Mouse (Mus musculus) cerebellum, adult 18-20 months (tissue): ENCODE measurements around the gene Nacc1.
A peak's percentile ranks its signal among the peaks of the same experiment; 100 is the strongest.
"Not testable (repeated sequence)": the region's sequence is repeated elsewhere in the genome, so short reads cannot be mapped to it uniquely, and the experiment has no call there.

Experiments
- DNase-seq, 2 experiments: peaks; one replicate each; pipeline ENCODE4 v3.0.0; 2021

Gene Nacc1

DNA sequence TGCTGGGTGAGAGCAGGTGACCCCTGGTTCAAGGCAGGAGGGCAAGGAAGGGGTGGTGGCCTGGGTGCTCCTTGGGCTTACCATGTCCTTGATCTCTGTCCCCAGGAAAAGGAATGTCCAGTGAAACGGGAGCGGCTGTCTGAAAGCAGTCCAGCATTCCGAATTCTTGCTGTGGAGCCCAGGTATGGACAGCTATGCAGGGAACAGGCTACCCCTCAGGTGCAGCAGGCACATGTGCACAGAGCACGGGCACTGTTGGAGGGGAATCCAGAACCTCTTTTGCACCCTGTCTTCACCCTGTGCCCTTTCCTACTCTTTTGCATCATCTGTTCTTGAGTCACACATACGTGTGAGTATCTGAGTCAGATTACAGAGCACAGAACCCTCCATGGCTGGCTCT, 10.6 kb upstream of the Nacc1 start:
- DNase-seq = no peak

DNA sequence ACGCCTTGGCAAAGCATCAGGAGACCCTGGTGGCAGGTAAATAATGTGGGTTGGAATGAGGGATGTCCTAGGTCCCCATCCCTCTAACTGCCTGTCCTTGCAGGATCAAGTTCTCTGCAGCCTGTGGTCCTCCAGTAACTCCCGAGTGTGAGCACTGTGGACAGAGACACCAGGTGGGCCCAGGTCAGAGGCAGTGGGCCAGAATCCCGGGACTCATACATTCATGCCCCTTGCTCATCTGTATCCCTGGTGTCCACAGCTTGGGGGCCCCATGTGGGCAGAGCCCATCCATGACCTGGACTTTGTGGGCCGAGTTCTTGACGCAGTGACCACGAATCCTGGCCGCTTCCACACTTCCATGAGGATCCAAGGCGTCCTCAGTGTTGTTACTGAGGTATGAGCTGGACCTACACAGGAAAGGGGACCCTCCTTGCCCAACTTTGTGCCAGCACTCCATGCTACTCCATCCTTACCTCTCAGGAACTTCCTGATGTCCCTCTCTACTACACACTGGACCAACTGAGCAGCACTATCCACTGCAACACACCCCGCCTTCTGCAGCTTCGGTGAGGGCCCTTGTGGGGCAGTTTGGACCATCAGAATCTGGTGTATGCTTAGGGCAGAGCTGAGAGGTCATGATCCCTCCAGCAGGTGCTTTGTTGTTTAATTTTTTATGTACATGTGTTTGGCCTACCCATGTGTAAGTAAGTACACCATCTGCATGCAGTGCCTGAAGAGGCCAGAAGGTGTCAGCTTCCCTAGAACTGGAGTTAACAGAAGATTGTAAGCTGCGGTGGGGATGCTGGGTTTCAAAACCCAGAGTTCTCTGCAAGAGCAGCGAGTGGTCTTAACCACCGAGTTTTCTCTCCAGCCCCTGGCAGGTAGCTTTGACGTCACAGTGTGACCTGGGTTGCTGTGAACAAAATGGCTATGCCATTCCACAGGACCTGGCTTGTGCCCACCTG, 9.8 kb upstream of the Nacc1 start:
- DNase-seq = peak in 1 of 2 experiments; percentile 53

DNA sequence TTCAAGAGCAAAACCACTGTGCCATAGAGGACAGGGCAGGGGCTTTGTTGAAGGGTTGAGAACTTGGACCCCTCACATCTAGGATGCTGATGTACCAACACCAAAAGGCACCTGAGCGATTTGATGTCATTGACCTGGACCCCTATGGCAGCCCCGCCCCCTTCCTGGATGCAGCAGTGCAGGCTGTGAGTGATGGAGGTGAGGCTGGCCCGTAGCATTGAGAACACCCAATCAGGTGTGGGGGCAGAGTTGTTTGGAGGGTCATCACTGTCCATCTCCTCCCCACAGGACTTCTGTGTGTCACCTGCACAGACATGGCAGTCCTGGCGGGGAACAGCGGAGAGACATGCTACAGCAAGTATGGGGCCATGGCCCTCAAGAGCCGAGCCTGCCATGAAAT, 7.5 kb upstream of the Nacc1 start:
- DNase-seq = no peak

DNA sequence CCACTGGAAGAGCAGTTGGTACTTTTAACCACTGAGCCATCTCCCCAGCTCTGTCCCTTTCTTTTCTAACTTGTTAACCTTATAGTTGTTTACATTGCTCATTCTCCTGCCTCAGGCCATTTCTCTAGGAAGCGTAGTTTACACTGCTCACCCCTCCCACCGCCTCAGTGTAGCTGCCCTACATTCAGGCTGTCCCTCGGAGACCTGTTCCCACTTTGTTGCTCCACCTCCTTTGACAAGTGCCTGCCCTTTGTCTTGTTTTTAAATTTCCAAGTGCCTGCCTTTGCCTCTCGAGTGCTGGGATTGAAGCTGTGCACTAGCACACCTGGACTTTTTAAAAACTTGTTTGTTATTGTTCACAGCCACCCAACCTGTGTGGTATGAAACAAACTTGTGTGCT, 5.7 kb upstream of the Nacc1 start:
- DNase-seq = no peak

DNA sequence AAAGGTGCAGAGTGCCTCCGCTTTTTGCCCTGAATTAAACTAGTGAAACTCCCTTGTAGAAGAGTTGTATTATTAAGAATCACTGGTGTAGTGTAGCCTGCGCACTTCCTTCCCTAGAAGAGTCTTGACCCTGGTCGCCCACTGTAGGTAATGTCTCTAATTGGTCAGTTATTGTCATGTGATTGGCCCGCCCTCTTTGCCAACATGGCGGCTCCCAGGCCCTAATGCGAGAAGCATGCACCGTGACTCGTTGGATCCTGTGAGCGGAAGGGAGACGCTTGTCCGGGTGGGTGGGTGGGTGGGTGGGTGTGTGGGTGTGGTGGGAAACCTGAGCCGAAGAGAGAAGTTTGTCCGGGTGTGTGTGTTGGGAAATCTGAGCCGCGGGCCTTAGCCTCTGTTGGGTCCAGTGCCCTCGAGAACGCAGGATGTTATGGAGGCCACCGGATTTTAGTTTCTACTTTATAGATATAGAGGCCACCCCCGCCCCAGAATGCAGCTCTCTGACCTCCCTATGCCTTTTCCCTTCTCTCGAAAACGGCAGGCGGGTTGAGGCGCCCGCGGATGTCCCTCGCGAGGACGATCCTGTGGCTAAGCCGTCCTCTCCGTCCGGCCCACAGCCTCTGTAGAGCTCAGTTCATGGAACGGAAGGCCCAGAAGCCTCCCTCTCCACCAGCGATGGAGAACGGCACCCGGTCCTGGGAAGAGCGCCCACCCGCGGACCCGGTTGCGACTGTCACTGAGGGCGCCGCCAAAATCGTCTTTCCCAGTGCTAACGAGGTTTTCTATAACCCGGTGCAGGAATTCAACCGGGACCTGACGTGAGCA, 1.6 kb upstream of the Nacc1 start:
- peak; percentile 93 to 95 for DNase-seq

DNA sequence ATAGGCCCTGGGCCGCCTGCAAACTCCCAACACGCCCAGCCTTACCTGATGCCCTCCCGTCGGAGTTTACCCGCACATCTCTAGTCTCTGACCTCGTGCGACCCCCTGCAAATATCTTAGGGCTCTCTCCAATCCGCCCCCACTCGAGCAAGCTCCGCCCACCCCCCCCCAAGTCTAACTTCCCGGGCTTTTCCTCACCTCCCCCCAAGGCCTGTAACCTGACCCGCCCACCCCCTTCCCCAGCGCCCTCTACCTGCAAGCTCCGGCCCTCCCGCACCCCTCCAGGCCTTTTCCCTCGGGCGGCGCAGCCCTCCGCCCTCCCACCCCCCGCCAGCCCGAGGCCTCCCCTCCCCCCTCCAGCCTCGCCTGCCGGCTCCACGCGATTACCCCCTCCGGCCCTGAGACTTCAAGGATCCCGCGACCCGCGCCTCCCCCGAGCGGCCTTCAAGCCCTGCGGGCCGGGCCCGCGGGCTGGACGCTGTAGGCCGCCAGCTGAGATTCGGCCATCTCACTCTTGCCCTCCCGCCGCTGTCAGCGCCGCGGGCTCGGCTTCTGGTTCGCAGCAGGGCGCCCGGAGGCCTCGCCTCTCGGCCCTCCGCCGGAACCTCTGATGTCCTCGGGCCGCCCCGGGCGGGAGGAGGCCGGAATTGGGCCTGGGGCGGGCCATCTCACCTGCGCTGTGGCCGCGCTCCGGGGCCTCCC, 508 bp downstream of the Nacc1 start:
- no peak for DNase-seq

DNA sequence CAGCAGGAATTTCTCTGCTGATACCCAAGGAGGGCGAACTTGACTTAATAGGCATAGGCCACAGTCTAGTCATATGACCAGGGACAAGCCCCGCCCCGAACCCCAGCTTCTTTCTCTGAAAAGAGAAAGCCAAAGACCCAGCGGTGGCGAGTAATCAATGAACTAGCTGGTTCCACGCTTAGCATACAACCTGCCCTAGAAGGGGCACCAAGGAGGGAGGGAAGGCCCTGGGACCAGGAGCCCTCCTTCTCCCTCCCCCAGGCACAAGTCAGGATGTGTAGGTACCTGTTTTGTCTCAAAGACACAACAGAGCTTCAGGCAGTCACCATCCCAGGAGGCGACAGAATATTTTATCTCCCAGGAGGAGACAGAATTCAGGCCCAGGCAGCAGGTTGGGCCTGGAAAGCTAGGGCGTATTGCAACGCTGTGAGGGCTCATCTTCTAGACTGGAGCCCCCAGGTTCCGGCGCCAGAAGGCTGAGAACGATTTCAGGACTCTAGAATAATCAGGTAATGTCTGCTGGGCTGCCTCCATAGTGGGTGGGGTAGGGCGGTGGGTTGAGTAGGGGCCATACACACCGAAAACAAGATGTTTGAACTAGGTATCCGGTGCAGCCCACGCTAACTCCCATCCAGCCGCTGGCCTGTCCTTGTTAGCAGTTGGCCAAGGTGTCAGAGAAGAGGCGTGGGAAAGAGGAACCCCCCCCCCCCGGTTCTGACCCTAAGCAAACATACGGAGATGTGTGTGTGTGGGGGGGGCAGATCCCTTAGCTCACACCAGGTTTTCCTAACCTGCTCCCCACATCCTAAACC, 1.3 kb downstream of the Nacc1 start, which contains the start of gene Trmt1:
Gene Trmt1, plus strand, starts transcription at position 117 of the 812 bp plus-strand sequence.
- DNase-seq = peak in 1 of 2 experiments; percentile 50

DNA sequence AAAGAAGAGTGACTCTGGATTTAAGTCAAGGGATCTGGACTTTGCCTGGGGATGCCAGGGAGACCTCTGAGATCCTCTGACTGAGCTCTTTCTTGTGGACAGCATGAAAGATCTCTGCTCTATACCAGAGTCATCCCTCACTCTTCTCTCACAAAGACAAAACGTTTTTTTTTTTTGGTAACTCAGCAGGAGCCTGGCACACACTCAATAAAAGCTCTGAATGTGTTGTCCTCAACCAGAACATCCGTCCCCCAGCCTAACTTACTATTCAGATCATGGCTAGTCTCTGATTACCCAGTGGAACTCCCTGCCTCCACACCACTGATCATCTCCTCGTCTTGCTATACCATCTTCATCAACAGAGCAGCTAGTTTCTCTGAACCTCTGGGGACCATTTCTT, 3.1 kb downstream of the Nacc1 start:
- DNase-seq = no peak

DNA sequence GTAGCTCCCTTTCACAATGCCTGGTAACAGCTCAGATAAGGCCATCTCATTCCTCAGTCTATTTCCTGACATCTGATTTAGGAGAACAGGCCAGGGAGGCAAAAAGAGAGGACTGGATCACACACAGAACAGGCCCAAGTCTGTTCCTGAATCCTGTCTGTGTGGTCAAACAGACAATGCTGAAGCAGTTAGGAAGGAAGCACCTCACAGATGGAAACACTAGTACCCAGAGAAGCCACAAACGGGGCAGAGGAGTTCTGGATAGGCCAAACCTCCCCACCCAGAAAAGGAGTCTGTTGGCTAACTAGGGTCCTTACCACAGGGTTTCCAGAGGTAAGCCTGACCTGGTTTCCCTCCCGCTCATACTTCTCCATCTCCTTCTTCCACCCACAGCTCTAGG, 5.4 kb downstream of the Nacc1 start:
- DNase-seq = no peak

DNA sequence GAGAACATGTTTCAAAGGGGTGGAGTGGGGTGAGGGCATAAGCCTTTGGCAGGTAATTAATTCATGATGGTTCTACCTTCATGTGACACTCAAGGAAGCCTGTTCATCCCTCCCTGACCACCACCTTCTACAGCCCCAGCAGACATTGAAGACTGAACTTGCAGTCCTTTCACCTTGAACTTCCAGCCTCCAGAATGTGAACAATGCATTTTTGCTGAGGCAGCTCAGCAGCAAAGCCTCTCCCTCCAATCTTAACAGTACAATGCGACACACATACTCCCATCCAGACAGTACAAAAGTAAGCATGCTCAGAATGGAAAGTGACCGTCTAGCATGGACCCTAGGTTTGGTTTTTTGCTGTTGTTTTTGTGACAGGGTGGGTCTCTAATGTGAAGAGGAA, 6.2 kb downstream of the Nacc1 start:
- no peak for DNase-seq

DNA sequence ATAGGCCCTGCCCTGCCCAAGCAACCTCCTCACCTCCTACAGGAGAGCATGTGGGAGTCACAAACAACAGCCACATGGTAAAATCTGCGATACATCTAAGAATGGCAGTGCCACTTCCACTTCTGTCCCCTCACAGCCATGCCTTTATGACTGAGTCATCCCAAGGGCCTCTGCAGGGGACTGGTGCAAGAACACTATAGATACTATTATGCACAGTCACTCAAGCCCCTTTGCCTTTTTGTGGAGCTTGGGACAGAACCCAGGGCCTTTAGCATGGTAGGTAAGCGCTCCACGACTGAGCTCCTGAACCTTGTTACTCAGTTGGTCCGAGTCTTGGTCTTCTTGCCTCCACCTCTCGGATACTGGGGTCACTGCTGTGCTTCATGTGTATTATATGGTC, 10.4 kb downstream of the Nacc1 start:
- no peak for DNase-seq

DNA sequence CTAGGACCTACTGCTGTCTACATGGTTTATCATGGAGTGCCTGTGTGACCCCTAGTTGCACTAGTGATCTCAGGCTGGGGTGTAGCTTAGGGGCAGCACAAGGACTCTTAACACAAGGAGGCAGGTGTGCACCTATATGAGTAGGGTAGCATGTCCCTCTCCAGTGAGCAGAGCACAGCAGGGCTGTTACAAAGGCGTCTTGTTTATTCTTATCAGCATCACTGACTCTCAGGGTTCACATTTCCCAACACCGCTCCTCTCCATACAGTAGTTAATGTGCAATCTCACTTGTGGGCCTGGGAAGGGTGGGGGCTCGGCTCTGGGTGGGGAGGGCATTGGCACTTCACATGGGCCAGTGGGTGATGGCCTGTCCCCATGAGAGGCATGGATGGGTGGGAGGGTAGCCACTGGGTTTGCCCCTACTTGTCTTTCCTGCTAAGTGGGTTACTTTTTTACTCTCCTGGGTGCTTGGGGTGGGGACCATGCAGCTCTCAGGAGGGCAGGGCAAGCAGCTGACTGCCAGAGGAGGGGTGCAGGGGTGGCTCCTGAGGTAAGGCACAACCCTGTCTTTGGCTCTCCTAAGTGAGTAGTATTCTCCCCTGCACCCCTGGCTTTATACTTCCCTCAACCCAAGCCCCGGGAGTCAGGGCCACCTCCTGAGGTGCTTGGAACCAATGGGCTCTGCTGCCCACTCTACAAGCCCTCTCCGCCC, 17.2 kb downstream of the Nacc1 start:
- not testable (repeated sequence) for DNase-seq

DNA sequence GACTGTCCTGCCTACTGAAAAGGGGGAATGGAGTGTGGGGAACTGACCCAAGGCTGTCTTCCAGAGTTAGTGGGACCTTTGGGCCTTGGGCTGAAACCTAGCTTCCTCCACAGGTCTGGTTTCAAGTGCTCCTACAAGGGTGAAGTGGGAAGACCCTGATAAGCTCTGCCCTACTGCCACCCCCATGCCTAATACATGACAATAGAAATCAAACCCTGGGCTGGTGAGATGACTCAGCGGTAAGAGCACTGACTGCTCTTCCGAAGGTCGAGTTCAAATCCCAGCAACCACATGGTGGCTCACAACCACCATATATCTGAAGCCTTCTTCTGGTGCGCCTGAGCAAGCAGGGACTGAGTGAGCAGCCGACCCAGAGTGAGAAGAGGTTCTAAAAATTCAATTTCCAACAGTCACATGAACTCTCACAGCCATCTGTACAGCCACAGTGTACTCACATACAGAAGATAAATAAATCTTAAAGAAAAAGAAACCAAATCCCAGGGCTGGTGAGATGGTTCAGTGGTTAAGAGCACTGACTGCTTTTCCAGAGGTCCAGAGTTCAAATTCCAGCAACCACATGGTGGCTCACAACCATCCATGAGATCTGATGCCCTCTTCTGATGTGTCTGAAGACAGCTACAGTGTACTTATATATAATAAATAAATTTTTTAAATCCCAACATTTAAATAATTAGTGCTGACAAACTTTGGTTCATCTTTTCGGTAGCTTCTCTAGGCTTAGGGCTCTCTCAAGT, 18.8 kb downstream of the Nacc1 start:
- no peak for DNase-seq

DNA sequence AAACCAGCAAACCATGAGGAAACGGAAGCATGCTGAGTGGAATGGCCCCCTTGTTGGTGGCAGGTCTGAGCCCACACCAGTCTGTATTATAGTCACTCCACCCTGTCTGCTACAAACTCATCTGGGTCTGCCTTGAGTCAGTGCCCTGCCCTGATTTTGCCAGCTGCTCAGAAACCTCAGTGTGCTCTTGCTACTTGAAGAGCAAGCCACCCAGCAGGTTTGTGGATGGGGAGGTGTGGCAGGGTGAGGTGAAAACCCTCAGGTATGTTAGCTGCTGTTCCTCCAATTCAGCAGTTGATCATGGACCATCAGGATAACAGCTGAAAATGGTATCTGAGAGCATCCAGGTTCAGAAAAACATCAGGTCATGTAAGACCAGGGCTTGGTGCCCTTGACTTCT, 19.6 kb downstream of the Nacc1 start:
- no peak for DNase-seq

DNA sequence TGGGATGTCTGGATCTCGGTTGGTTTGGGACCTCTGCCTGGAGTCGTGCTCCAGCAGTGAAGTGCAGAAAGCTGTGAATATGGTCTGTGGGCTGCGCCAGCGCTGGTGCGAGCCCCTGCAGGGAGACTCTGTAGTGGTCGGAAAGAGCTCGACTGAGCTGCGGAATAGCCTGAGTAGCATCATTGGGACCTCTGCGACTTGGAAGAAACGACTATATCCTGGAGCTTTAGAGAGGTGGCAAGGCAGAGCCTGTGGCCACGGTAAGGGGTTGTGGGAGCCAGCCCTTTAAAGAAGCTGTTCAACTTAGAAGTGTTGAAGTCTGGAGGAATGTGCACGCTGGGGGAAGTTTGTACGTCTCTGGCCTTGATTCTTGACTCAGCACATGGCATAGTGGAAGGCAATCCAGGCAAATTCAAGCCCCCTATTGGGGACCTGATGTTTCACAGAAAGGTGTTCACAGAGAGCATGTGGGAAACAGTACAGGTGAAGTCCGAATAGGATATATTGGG, 22.2 kb downstream of the Nacc1 start:
- DNase-seq = no peak

DNA sequence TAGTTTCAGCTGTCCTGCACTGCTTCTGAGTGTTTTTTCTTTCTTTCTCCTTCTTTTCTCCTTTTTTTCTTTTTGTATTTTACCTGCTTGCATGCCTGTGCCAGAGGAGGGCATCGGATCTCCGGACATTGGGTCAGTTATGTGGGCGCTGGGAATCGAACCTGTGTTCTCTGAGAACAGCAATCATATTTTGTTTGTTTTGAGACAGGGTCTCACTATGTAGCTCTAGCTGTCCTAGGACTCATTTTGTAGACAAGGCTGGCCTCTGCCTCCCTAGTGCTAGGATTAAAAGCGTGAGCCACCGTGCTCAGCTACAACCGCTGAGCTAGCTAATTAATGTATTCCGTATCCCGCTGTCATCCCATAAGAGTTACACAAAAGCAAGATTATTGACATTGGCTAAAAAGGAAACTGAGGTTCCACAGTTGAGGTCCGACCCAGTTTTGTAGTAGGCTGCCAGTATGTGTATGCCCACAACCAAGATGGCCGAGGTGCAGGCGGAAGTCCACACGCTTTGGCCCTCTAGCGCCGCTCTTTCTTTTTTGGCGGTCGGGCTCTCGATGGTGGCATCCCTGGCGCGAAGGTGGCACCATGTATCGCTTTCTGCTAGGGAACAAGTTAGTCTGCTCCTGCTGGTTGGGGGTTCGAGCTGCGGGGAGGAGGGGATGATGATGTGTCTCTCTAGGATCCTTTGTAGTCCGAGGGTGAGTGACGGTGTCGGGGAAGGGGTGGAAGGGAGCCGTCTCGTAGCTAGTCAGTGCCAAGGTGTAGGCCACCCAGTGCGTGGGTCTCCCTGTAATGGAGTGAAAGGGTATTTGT, 22.9 kb downstream of the Nacc1 start:
- peak; percentile 84 to 89 for DNase-seq

DNA sequence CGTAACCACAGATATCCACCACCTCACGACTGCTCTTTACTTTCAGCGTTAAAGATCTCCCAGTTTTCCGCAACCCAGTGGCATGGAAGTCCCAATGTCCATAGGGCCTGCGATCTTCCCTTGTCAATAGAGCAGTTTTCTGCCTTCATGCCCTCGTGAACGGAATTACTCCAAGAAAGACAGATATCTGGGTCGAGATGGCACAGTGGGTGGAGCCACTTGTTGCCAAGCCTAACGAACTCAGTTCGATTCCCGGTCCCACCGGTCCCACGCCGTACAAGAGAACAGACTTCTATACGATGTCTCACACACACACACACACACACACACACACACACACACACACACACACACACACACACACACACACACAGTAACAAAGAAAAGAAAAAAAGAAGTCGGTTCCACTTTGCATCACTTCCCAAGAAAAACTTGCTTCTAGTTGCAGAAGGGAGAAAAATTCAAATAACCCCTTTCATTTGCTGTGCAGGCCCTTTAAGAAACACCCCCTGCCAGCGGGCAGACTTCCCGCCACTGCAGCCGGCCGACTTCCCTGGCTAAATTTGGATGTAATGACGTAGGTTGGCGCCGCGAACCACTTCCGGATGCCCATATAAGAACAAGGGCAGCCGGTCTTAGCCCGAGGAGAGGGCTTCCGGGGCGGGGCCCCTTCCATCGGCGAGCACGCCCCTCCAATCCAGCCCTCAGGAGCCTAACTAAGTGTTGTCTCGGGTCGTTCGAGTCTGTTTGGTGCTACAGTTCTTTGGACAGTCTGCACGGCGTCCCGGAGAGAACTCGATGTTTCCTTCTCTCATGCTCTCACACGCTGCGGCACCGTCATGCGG, 24.0 kb downstream of the Nacc1 start:
- DNase-seq = peak; percentile 97

DNA sequence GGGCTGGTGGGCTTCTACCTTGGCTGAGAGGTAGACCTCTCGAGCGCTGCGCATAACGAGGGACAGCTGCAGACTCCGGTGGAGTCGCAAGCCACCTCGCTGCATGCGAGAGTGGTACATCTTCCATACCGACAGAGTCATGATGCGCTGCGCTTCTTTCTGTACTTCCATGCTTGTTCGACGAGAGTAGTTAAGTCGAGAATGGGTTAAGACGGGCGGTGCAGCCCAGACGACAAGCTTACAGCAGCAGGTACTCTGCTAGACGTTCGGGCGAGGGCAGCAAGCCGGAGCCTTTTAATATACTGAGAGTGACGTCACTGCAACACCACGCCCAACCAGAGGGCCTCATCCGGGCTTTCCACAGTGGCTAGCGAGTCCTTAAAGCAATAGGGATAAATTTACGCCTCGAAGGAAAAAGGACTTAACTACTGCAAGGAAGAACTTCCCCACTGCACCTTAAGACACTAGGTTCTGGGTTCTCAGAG, 25.0 kb downstream of the Nacc1 start, which contains the start of gene Ier2:
Gene Ier2, minus strand, starts transcription at position 272 of the 485 bp plus-strand sequence.
- peak; percentile 93 to 94 for DNase-seq
